Mouse (Mus musculus) spleen, postnatal 0 days (tissue): ENCODE measurements around the gene Ranbp9. TPM values are rescaled to one million over a fixed set of nuclear protein-coding genes. Genes with fewer than 3 reads are reported as not detected.

ENCODE experiments used
- polyA plus RNA-seq: library from polyadenylated mRNA; unstranded; fragments of >200 nt; fragmentation: Nextera tagmentation; extraction: Ambion mirVana; gene quantifications from 2 replicates; pipeline ENCODE4 v1.2.1, GENCODE M21; 2015

The Ranbp9 gene
- 6.9 and 7.3 TPM in 2 replicates for polyA plus RNA-seq

DNA sequence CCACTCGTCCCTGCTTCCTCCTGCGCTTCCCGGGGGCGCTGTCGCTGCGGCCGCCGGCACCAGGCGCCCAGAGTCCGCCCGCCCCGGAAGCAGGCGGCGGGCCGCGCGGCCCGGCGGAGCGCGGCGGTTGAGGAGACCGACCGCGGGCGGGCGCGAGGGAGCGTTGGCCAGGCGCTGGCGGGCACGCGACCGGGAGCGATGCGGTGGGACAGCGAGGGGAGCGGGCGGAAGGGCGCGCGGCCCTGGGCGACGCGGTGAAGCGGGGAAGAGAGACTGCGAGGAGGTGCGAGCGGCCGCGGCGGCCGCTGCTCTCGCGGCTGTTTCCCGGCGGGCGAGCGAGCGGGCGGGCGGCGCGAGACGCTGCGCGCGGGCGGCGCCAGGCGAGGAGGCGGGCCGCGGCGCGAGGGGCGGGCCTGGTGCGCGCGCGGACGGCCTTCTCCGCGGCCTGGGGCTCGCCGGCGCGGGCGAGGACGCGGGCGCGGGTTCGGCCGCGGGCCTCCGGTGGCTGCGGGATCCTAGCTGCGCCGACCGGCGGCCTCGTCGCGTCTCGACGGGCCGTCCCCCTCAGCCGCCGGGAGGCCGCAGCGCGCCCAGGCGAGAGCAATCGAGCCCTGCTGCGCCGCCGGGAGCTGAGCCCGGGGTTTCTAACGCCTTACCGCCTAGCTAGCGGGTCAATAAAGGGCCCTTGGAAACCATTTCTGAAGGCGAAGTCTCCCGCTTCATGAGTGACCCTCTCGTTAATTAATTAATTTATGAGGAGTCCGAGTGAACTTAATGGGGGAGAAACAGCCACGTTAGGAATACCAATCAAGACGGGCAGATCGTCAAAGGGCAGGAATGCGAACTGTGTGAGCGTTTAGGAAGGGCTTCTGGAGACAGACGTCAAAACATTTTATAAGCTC lies at the start of gene Ranbp9:
Gene Ranbp9, minus strand, starts transcription at position 326 of the 902 bp plus-strand sequence.

DNA sequence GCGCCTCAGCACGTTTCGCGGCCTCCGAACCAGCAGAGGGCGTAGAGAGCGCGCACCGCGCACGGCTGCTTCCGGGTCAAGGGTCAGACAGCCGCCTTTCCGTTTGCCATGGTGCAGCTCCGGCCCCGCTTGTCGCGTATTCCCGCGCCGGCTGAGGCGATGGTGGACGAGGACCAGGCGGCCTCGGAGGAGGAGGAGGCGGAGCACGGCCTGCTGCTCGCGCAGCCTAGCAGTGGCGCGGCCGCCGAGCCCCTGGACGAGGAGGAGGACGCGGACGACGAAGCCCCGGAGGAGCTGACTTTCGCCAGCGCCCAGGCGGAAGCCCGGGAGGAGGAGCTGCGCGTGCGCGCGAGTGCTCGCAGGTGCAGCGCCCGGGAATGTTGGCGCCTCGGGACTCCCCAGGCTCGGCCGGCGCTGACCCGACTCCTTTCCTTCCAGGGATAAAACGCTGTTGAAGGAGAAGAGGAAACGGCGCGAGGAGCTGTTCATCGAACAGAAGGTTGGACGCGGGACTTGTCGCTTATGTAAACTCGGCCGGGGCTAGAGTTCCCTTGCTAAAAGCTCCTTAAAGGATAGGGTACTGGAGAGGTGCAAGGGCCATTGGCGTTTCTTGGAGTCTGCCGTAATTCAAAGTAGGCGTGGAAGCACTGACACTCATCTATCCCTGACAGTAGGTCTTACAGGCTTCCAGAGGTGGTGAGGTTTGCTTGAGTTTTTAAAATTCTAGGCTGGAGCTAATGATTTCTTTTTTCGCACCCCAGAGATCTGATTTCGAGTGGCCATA lies 82.6 kb downstream of the Ranbp9 start, which contains the start of gene Nol7:
Gene Nol7, plus strand, starts transcription at position 94 of the 784 bp plus-strand sequence.

DNA sequence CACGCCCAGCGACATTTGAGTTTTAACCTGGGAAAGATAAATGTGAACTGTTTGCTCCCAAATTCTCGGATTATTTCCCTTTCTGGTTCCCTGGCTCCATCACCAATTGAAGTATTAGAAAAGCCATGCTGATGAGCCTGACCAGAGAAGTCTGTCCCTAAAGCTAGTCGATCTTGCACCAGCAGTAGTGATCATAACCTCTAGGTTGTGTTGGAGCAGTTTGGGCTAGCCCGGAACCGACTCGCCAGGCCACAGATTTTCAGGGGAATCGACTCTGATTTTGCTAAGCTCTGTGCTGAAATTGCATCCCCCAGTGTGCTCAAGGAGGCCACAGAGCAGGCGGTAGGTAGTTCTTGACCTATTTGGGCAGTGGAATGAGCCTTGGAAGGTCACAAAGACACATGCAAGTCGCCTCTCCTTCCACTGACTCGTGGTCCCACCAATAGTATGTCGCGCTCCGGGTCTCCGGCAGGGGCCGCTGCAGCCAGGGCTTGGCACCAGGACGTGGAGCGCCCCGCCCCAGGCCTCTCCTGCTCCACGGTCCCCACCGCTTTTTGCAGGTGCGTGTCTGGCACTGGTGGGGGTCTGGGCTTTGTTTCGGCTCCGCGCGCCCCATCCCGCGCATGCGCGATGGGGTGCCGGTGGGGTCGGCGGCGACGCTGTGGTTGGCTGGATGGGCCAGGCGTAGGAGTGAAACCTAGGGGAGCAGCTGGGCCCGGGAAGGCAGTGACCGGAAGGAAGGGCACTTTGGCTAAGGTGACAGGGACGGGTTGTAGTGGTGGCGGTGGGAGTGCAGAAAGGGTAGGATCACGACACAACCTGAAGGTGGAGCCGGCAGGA lies 115.9 kb downstream of the Ranbp9 start, which contains the start of gene Sirt5:
Gene Sirt5, plus strand, starts transcription at position 512 of the 840 bp plus-strand sequence.

Other genes with a start within 250 kb of the Ranbp9 start
- gene Gfod1, start 177.1 kb downstream of the Ranbp9 start, polyA plus RNA-seq = 1.4 and 1.9 TPM in 2 replicates
- gene Sirt5, start 115.8 kb downstream of the Ranbp9 start, polyA plus RNA-seq = 5.6 and 6.7 TPM in 2 replicates
- 165 and 173 TPM in 2 replicates for gene Nol7, start 82.9 kb downstream of the Ranbp9 start, polyA plus RNA-seq
- 9.5 and 10.4 TPM in 2 replicates for gene Mcur1, start 78.9 kb upstream of the Ranbp9 start, polyA plus RNA-seq
- 0.25 and 0.30 TPM in 2 replicates for gene Rnf182, start 134.4 kb upstream of the Ranbp9 start, polyA plus RNA-seq